Mouse (Mus musculus): ENCODE measurements around the gene Gm39653. TPM values are rescaled to one million over a fixed set of nuclear protein-coding genes. Genes with fewer than 3 reads are reported as not detected.
"Not testable (repeated sequence)": the region's sequence is repeated elsewhere in the genome, so short reads cannot be mapped to it uniquely, and the experiment has no call there.

Gene Gm39653
- not detected for total RNA-seq (2021)

GRCm38 (mm10) chr1:63615668-63616067 is at the start of gene Gm39653:
Gene Gm39653, plus strand, starts transcription at chr1:63615968.
- DNase-seq, result no peak
- intact Hi-C loops (cut with DNase I), result no loop called here

- DNase-seq, result peak; percentile 35
- intact Hi-C loops (cut with DNase I), result no loop called here
Observed at GRCm38 (mm10) chr1:63566501-63566900, 49.3 kb upstream of the Gm39653 start.

GRCm38 (mm10) chr1:63567031-63567430 is 48.7 kb upstream of the Gm39653 start:
- intact Hi-C loops (cut with DNase I), result no loop called here
- DNase-seq, result no peak

GRCm38 (mm10) chr1:63572229-63572628 is 43.5 kb upstream of the Gm39653 start:
- peak; percentile 85 for DNase-seq
- intact Hi-C loops (cut with DNase I), result no loop called here

- peak; percentile 61 for DNase-seq
- intact Hi-C loops (cut with DNase I), result no loop called here
Observed at GRCm38 (mm10) chr1:63573432-63573831, 42.3 kb upstream of the Gm39653 start.

- intact Hi-C loops (cut with DNase I), result no loop called here
- DNase-seq, result no peak
Observed at GRCm38 (mm10) chr1:63573864-63574611, 41.7 kb upstream of the Gm39653 start.

GRCm38 (mm10) chr1:63576803-63577202 is 39.0 kb upstream of the Gm39653 start:
- intact Hi-C loops (cut with DNase I), result no loop called here
- DNase-seq, result no peak

- no peak for DNase-seq
- intact Hi-C loops (cut with DNase I), result no loop called here
Observed at GRCm38 (mm10) chr1:63579153-63579552, 36.6 kb upstream of the Gm39653 start.

- DNase-seq, result no peak
- intact Hi-C loops (cut with DNase I), result no loop called here
Observed at GRCm38 (mm10) chr1:63586869-63587268, 28.9 kb upstream of the Gm39653 start.

- intact Hi-C loops (cut with DNase I), result no loop called here
- no peak for DNase-seq
Observed at GRCm38 (mm10) chr1:63603870-63604500, 11.8 kb upstream of the Gm39653 start.

GRCm38 (mm10) chr1:63609613-63610012 is 6.2 kb upstream of the Gm39653 start:
- no peak for DNase-seq
- intact Hi-C loops (cut with DNase I), result no loop called here

GRCm38 (mm10) chr1:63614594-63614993 is 1.2 kb upstream of the Gm39653 start:
- peak; percentile 11 for DNase-seq
- intact Hi-C loops (cut with DNase I), result no loop called here

- intact Hi-C loops (cut with DNase I), result no loop called here
- DNase-seq, result peak; percentile 6
Observed at GRCm38 (mm10) chr1:63628211-63628610, 12.4 kb downstream of the Gm39653 start.

GRCm38 (mm10) chr1:63630390-63630789 is 14.6 kb downstream of the Gm39653 start:
- DNase-seq; intact Hi-C loops (cut with DNase I): not testable (repeated sequence)

GRCm38 (mm10) chr1:63639921-63640320 is 24.2 kb downstream of the Gm39653 start:
- intact Hi-C loops (cut with DNase I), result no loop called here
- DNase-seq, result no peak

GRCm38 (mm10) chr1:63658016-63658415 is 42.2 kb downstream of the Gm39653 start:
- intact Hi-C loops (cut with DNase I), result loop anchor here (5.0 to 10.0 kb wide), 2 partner anchors 1049 to 1347 kb away; no protein-coding TSS in a partner anchor
- DNase-seq, result peak; percentile 67

GRCm38 (mm10) chr1:63659591-63659990 is 43.8 kb downstream of the Gm39653 start:
- intact Hi-C loops (cut with DNase I), result loop anchor here (5.0 to 10.0 kb wide), 2 partner anchors 1048 to 1345 kb away; no protein-coding TSS in a partner anchor
- peak; percentile 28 for DNase-seq

- DNase-seq, result no peak
- intact Hi-C loops (cut with DNase I), result loop anchor here (5.0 to 10.0 kb wide), 2 partner anchors 451 to 869 kb away; partner anchors contain the start of gene Creb1
Observed at GRCm38 (mm10) chr1:63666089-63666488, 50.3 kb downstream of the Gm39653 start.

GRCm38 (mm10) chr1:63667201-63667948 is 51.6 kb downstream of the Gm39653 start:
- intact Hi-C loops (cut with DNase I), result loop anchor here (5.0 to 10.0 kb wide), 2 partner anchors 450 to 867 kb away; partner anchors contain the start of gene Creb1
- DNase-seq, result peak; percentile 46

GRCm38 (mm10) chr1:63667949-63668851 is 52.4 kb downstream of the Gm39653 start:
- intact Hi-C loops (cut with DNase I), result loop anchor here (5.0 to 10.0 kb wide), 2 partner anchors 449 to 867 kb away; partner anchors contain the start of gene Creb1
- peak; percentile 37 for DNase-seq

Data from left cerebral cortex, postnatal 4 days (tissue).